Mouse (Mus musculus): ENCODE measurements around the gene Upk3b.

DNA sequence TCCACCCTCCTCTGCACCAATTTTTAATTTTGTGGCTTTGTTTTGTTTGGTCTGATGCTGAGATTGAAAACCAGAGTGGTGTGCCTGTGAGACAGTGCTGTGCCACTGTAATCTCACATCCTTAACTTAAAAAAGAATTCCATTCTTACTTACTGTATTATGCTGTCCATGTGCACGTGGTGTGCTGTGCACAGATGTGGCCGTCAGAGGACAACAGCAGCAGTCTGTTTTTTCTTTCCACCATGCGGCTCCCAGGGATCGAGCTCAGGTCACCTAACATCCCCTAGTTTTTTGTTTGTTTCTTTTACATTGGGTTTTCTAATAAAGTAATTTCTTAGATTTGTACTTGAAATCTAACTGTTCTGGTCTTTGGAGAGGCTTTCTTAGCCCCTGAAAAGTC is 33.8 kb upstream of the Upk3b start:
- TF ChIP-seq CTCF (IDR thresholded peaks at IDR 0.05; ENCODE audit: low read depth, low read length) (no peak), POLR2A (IDR thresholded peaks at IDR 0.05; ENCODE audit: insufficient read depth, low read length) (no peak), EP300 (IDR thresholded peaks at IDR 0.05; ENCODE audit: insufficient read depth, low read depth, low read length) (no peak)
